Mouse (Mus musculus): ENCODE results near the gene Gm13287. TPM values are rescaled to one million over a fixed set of nuclear protein-coding genes. Genes with fewer than 3 reads are reported as not detected.

Gm13287 gene
- polyA plus RNA-seq, 1 experiment: not detected

Other genes starting within 250 kb of the Gm13287 start
- not detected in 2 replicates for gene Ifna15, start 245.0 kb upstream of the Gm13287 start, polyA plus RNA-seq (2012; rRNA removed)
- gene Ifna14, start 231.5 kb upstream of the Gm13287 start, polyA plus RNA-seq (2012; rRNA removed): not detected in 2 replicates
- not detected in 2 replicates for gene Ifna9, start 210.9 kb upstream of the Gm13287 start, polyA plus RNA-seq (2012; rRNA removed)
- gene Ifna12, start 199.9 kb upstream of the Gm13287 start, polyA plus RNA-seq (2012; rRNA removed): not detected in 2 replicates
- gene C87499, start 168.8 kb upstream of the Gm13287 start, polyA plus RNA-seq (2012; rRNA removed): 1.1 and 1.9 TPM in 2 replicates
- gene Ifna13, start 158.8 kb upstream of the Gm13287 start, polyA plus RNA-seq (2012; rRNA removed): not detected in 2 replicates
- gene Ifna16, start 126.3 kb upstream of the Gm13287 start, polyA plus RNA-seq (2012; rRNA removed): not detected in 2 replicates
- gene Ifna2, start 119.3 kb upstream of the Gm13287 start, polyA plus RNA-seq (2012; rRNA removed): not detected in 2 replicates
- not detected in 2 replicates for gene Ifnab, start 111.9 kb upstream of the Gm13287 start, polyA plus RNA-seq (2012; rRNA removed)
- 0.54 and 0.57 TPM in 2 replicates for gene Gm26566, start 81.4 kb upstream of the Gm13287 start, polyA plus RNA-seq (2012; rRNA removed)
- 26.4 and 40.2 TPM in 2 replicates for gene Klhl9, start 80.8 kb upstream of the Gm13287 start, polyA plus RNA-seq (2012; rRNA removed)
- not detected in 2 replicates for gene Gm13271, start 48.4 kb upstream of the Gm13287 start, polyA plus RNA-seq (2012; rRNA removed)
- not detected in 2 replicates for gene Gm13283, start 43.1 kb upstream of the Gm13287 start, polyA plus RNA-seq (2012; rRNA removed)
- gene Gm13290, start 29.4 kb upstream of the Gm13287 start, polyA plus RNA-seq (2012; rRNA removed): not detected in 2 replicates
- not detected in 2 replicates for gene Gm13289, start 26.3 kb upstream of the Gm13287 start, polyA plus RNA-seq (2012; rRNA removed)
- not detected in 2 replicates for gene Gm13272, start 23.4 kb upstream of the Gm13287 start, polyA plus RNA-seq (2012; rRNA removed)
- gene Ifnz, start 21.1 kb upstream of the Gm13287 start, polyA plus RNA-seq (2012; rRNA removed): not detected in 2 replicates
- gene Gm13276, start 17.5 kb upstream of the Gm13287 start, polyA plus RNA-seq (2012; rRNA removed): not detected in 2 replicates
- not detected in 2 replicates for gene Gm13277, start 14.6 kb upstream of the Gm13287 start, polyA plus RNA-seq (2012; rRNA removed)
- gene Gm13278, start 11.7 kb upstream of the Gm13287 start, polyA plus RNA-seq (2012; rRNA removed): not detected in 2 replicates
- gene Gm13275, start 8.8 kb upstream of the Gm13287 start, polyA plus RNA-seq (2012; rRNA removed): not detected in 2 replicates
- not detected in 2 replicates for gene Gm13279, start 5.9 kb upstream of the Gm13287 start, polyA plus RNA-seq (2012; rRNA removed)
- not detected in 2 replicates for gene Gm13285, start 3.6 kb upstream of the Gm13287 start, polyA plus RNA-seq (2012; rRNA removed)
- gene Gm13288, start 2.3 kb downstream of the Gm13287 start, polyA plus RNA-seq (2012; rRNA removed): 0.06 TPM in 1 of 2 replicates, not detected in the other
- not detected in 2 replicates for gene Ifna7, start 13.0 kb downstream of the Gm13287 start, polyA plus RNA-seq (2012; rRNA removed)
- gene Ifna11, start 16.7 kb downstream of the Gm13287 start, polyA plus RNA-seq (2012; rRNA removed): not detected in 2 replicates
- not detected in 2 replicates for gene Ifna6, start 24.2 kb downstream of the Gm13287 start, polyA plus RNA-seq (2012; rRNA removed)
- gene Ifna5, start 32.3 kb downstream of the Gm13287 start, polyA plus RNA-seq (2012; rRNA removed): not detected in 2 replicates
- gene Ifna4, start 38.6 kb downstream of the Gm13287 start, polyA plus RNA-seq (2012; rRNA removed): not detected in 2 replicates
- gene Ifna1, start 46.8 kb downstream of the Gm13287 start, polyA plus RNA-seq (2012; rRNA removed): not detected in 2 replicates
- 0.33 and 1.0 TPM in 2 replicates for gene Ifne, start 76.9 kb downstream of the Gm13287 start, polyA plus RNA-seq (2012; rRNA removed)